Mouse (Mus musculus): Measurements from ENCODE around the gene Rfx1. TPM values are rescaled to one million over a fixed set of nuclear protein-coding genes. Genes with fewer than 3 reads are reported as not detected.

Gene Rfx1
- polyA plus RNA-seq (2012; ENCODE audit: insufficient read depth, insufficient read length, low replicate concordance, missing spikeins): not detected in 2 replicates

- H3K4me3 ChIP-seq (ENCODE audit: insufficient read depth, low read depth, low read length): peak within 1 kb of the TSS; percentile 86
- peaks cover 26% of the 10 kb centered on the region for H3K4me1 ChIP-seq (ENCODE audit: control insufficient read depth, insufficient read depth, low read length)
- no peak for TF ChIP-seq CTCF (IDR thresholded peaks at IDR 0.05; ENCODE audit: insufficient read depth, low read depth, low read length)
- TF ChIP-seq POLR2A (IDR thresholded peaks at IDR 0.05; ENCODE audit: insufficient read depth, low read depth, low read length): peak; percentile 65
- under 1% methylated on average over 51 of the region's 51 CpGs for WGBS
- H3K27ac ChIP-seq (ENCODE audit: insufficient read depth, low read depth, low read length): peak within 1 kb of the TSS; percentile 90
Observed at GRCm38 (mm10) chr8:84066291-84066930, at the start of gene Rfx1. Gene Rfx1 (plus strand): TSS chr8:84066834.

- Histone ChIP-seq H3K4me3 (ENCODE audit: insufficient read depth, low read depth, low read length) (no peak overlapping the region), H3K4me1 (ENCODE audit: control insufficient read depth, insufficient read depth, low read length) (no peaks in the 10 kb centered on the region), H3K27ac (ENCODE audit: insufficient read depth, low read depth, low read length) (no peak overlapping the region)
- 89% methylated on average over 9 of the region's 9 CpGs for WGBS
- TF ChIP-seq POLR2A (IDR thresholded peaks at IDR 0.05; ENCODE audit: insufficient read depth, low read depth, low read length) (no peak), CTCF (IDR thresholded peaks at IDR 0.05; ENCODE audit: insufficient read depth, low read depth, low read length) (no peak)
Observed at GRCm38 (mm10) chr8:84019738-84020137, 46.9 kb upstream of the Rfx1 start.

- TF ChIP-seq CTCF (IDR thresholded peaks at IDR 0.05; ENCODE audit: insufficient read depth, low read depth, low read length) (no peak), POLR2A (IDR thresholded peaks at IDR 0.05; ENCODE audit: insufficient read depth, low read depth, low read length) (no peak)
- Histone ChIP-seq H3K4me1 (ENCODE audit: control insufficient read depth, insufficient read depth, low read length) (peaks cover 5% of the 10 kb centered on the region), H3K4me3 (ENCODE audit: insufficient read depth, low read depth, low read length) (no peak within 1 kb of the TSS), H3K27ac (ENCODE audit: insufficient read depth, low read depth, low read length) (no peak within 1 kb of the TSS)
- 32% methylated on average over 18 of the region's 18 CpGs for WGBS
Observed at GRCm38 (mm10) chr8:84021096-84021495, 45.5 kb upstream of the Rfx1 start, which contains the start of gene Palm3. Gene Palm3 (plus strand): TSS chr8:84021471.

GRCm38 (mm10) chr8:84021569-84021968 lies 45.1 kb upstream of the Rfx1 start:
- WGBS: 63% methylated on average over 12 of the region's 12 CpGs
- TF ChIP-seq POLR2A (IDR thresholded peaks at IDR 0.05; ENCODE audit: insufficient read depth, low read depth, low read length) (no peak), CTCF (IDR thresholded peaks at IDR 0.05; ENCODE audit: insufficient read depth, low read depth, low read length) (no peak)
- Histone ChIP-seq H3K27ac (ENCODE audit: insufficient read depth, low read depth, low read length) (no peak overlapping the region), H3K4me3 (ENCODE audit: insufficient read depth, low read depth, low read length) (no peak overlapping the region), H3K4me1 (ENCODE audit: control insufficient read depth, insufficient read depth, low read length) (peaks cover 9% of the 10 kb centered on the region)

GRCm38 (mm10) chr8:84023085-84023484 lies 43.5 kb upstream of the Rfx1 start:
- 60% methylated on average over 5 of the region's 5 CpGs for WGBS
- Histone ChIP-seq H3K4me1 (ENCODE audit: control insufficient read depth, insufficient read depth, low read length) (peaks cover 10% of the 10 kb centered on the region), H3K4me3 (ENCODE audit: insufficient read depth, low read depth, low read length) (no peak overlapping the region), H3K27ac (ENCODE audit: insufficient read depth, low read depth, low read length) (no peak overlapping the region)
- TF ChIP-seq POLR2A (IDR thresholded peaks at IDR 0.05; ENCODE audit: insufficient read depth, low read depth, low read length) (no peak), CTCF (IDR thresholded peaks at IDR 0.05; ENCODE audit: insufficient read depth, low read depth, low read length) (no peak)

GRCm38 (mm10) chr8:84023631-84024030 lies 43.0 kb upstream of the Rfx1 start:
- Histone ChIP-seq H3K4me3 (ENCODE audit: insufficient read depth, low read depth, low read length) (no peak overlapping the region), H3K27ac (ENCODE audit: insufficient read depth, low read depth, low read length) (no peak overlapping the region), H3K4me1 (ENCODE audit: control insufficient read depth, insufficient read depth, low read length) (peaks cover 10% of the 10 kb centered on the region)
- TF ChIP-seq POLR2A (IDR thresholded peaks at IDR 0.05; ENCODE audit: insufficient read depth, low read depth, low read length) (no peak), CTCF (IDR thresholded peaks at IDR 0.05; ENCODE audit: insufficient read depth, low read depth, low read length) (no peak)
- 91% methylated on average over 1 of the region's 1 CpGs for WGBS

GRCm38 (mm10) chr8:84024171-84024570 lies 42.5 kb upstream of the Rfx1 start:
- H3K4me3 ChIP-seq (ENCODE audit: insufficient read depth, low read depth, low read length): no peak overlapping the region

GRCm38 (mm10) chr8:84025863-84026262 lies 40.8 kb upstream of the Rfx1 start:
- under 1% methylated on average over 41 of the region's 41 CpGs for WGBS
- H3K4me1 ChIP-seq (ENCODE audit: control insufficient read depth, insufficient read depth, low read length): peaks cover 10% of the 10 kb centered on the region
- TF ChIP-seq CTCF (IDR thresholded peaks at IDR 0.05; ENCODE audit: insufficient read depth, low read depth, low read length) (no peak), POLR2A (IDR thresholded peaks at IDR 0.05; ENCODE audit: insufficient read depth, low read depth, low read length) (no peak)
- peak overlapping the region; percentile 31 for H3K4me3 ChIP-seq (ENCODE audit: insufficient read depth, low read depth, low read length)
- no peak overlapping the region for H3K27ac ChIP-seq (ENCODE audit: insufficient read depth, low read depth, low read length)

More at GRCm38 (mm10) chr8:84024171-84024570, 42.5 kb upstream of the Rfx1 start:
- 23% methylated on average over 10 of the region's 10 CpGs for WGBS
- Histone ChIP-seq H3K4me1 (ENCODE audit: control insufficient read depth, insufficient read depth, low read length) (peaks cover 10% of the 10 kb centered on the region), H3K27ac (ENCODE audit: insufficient read depth, low read depth, low read length) (no peak overlapping the region)
- TF ChIP-seq CTCF (IDR thresholded peaks at IDR 0.05; ENCODE audit: insufficient read depth, low read depth, low read length) (peak; percentile 54; the same call in 1 of the 2 replicates), POLR2A (IDR thresholded peaks at IDR 0.05; ENCODE audit: insufficient read depth, low read depth, low read length) (no peak)

- Histone ChIP-seq H3K4me1 (ENCODE audit: control insufficient read depth, insufficient read depth, low read length) (peaks cover 10% of the 10 kb centered on the region), H3K4me3 (ENCODE audit: insufficient read depth, low read depth, low read length) (no peak overlapping the region), H3K27ac (ENCODE audit: insufficient read depth, low read depth, low read length) (no peak overlapping the region)
- WGBS: 34% methylated on average over 10 of the region's 10 CpGs
- TF ChIP-seq POLR2A (IDR thresholded peaks at IDR 0.05; ENCODE audit: insufficient read depth, low read depth, low read length) (no peak), CTCF (IDR thresholded peaks at IDR 0.05; ENCODE audit: insufficient read depth, low read depth, low read length) (no peak)
Observed at GRCm38 (mm10) chr8:84027449-84027848, 39.2 kb upstream of the Rfx1 start.
